19 mouse cellular contexts compared by ENCODE assay signal in the genomic region with DNA sequence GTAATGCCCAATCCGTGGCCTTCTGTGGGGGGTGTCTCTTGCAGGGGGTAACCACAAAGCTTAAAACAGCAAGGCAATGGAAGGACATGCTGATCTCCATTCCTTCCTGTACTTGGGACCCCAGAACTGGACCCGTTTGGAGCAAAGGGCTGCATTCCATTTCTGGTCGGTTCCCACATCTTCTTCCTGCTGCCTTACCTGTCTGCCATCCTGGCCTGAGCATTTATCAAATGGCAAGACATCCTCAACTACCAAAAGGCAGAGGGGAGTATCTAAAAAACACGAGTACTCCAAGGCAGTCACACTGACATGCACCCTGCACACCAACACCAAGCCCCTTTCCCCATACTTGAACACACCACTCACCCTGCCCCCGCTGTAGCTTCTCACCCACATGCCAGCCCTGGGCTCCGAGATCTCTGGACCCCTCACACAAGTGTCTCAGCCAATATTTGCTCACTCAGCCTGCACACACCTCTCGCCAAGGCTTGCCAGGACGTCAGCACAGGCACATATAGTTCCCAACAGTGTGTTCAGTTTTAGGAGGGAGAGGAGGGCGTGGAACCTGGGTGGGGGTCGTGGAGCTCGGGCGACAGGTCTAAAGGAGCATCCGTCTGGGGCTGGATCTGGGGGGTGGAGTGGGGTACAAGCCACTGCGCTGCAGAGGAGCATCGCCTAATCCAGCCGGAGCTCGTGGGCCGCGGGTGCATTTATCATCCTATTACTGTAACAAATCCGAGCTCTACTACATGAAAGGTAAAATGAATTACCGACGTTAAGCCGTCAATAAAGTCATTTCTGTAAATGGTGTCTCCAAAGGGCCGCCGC. TPM values are rescaled to one million over a fixed set of nuclear protein-coding genes. Genes with fewer than 3 reads are reported as not detected.
DNase-seq lines count a peak whose midpoint lies in the region; ATAC-seq and TF ChIP-seq lines count a peak whose summit lies in the region.
"Had no signal": no experiment of that assay in that cellular context is flagged by ENCODE, and none has a peak within 500 bp of the region (broad histone marks: within the 10 kb centered on the region; RNA-seq: fewer than 3 reads in every experiment).

No protein-coding gene starts in this region.

- H3K36me3 ChIP-seq in forebrain, embryonic 10.5 days (replicated peaks), result no peaks in the 10 kb centered on the region
- no peaks in the 10 kb centered on the region for H3K36me3 ChIP-seq in forebrain, postnatal 0 days (ENCODE audit: insufficient read depth)
- no peaks in the 10 kb centered on the region for H3K36me3 ChIP-seq in hindbrain, embryonic 10.5 days
- no peaks in the 10 kb centered on the region for H3K36me3 ChIP-seq in limb, embryonic 12.5 days
- no peaks in the 10 kb centered on the region for H3K36me3 ChIP-seq in midbrain, embryonic 16.5 days (ENCODE audit: control insufficient read depth, insufficient read depth, low read length)
- H3K36me3 ChIP-seq in intestine, embryonic 16.5 days (ENCODE audit: control insufficient read depth, insufficient read depth, low read length), result no peaks in the 10 kb centered on the region
- H3K36me3 ChIP-seq: liver, embryonic 15.5 days had no signal

- under 1% methylated on average over 25 of the region's 25 CpGs for WGBS in forebrain, embryonic 10.5 days
- WGBS in forebrain, postnatal 0 days, result 1% methylated on average over 25 of the region's 25 CpGs
- 1% methylated on average over 25 of the region's 25 CpGs for WGBS in hindbrain, embryonic 10.5 days
- 1% methylated on average over 25 of the region's 25 CpGs for WGBS in limb, embryonic 12.5 days
- 1% methylated on average over 25 of the region's 25 CpGs for WGBS in midbrain, embryonic 16.5 days
- WGBS in intestine, embryonic 16.5 days, result 2% methylated on average over 25 of the region's 25 CpGs

- peaks cover 42% of the 10 kb centered on the region for H3K4me1 ChIP-seq in forebrain, embryonic 10.5 days
- H3K4me1 ChIP-seq in forebrain, postnatal 0 days (ENCODE audit: insufficient read depth), result 0 out of 2 replicates have a peak, but pooled peaks cover 2% of the 10 kb centered on the region
- peaks cover 33% of the 10 kb centered on the region for H3K4me1 ChIP-seq in hindbrain, embryonic 10.5 days (replicated peaks)
- H3K4me1 ChIP-seq in limb, embryonic 12.5 days (replicated peaks), result peaks cover 24% of the 10 kb centered on the region; the same call in 1 of the 2 replicates
- H3K4me1 ChIP-seq in midbrain, embryonic 16.5 days (ENCODE audit: control insufficient read depth, insufficient read depth, low read length), result peaks cover 14% of the 10 kb centered on the region
- H3K4me1 ChIP-seq in intestine, embryonic 16.5 days (ENCODE audit: control insufficient read depth, insufficient read depth, low read length), result peaks cover 12% of the 10 kb centered on the region

- H3K27me3 ChIP-seq in forebrain, embryonic 10.5 days (ENCODE audit: poor library complexity, severe bottlenecking), result peaks cover 100% of the 10 kb centered on the region
- H3K27me3 ChIP-seq in forebrain, postnatal 0 days (ENCODE audit: insufficient read depth, low read length), result peaks cover 72% of the 10 kb centered on the region
- H3K27me3 ChIP-seq in hindbrain, embryonic 10.5 days (ENCODE audit: insufficient read depth, poor library complexity, severe bottlenecking), result peaks cover 100% of the 10 kb centered on the region
- H3K27me3 ChIP-seq in limb, embryonic 12.5 days, result peaks cover 98% of the 10 kb centered on the region
- H3K27me3 ChIP-seq in midbrain, embryonic 16.5 days (ENCODE audit: control insufficient read depth, insufficient read depth, low read depth, low read length), result peaks cover 39% of the 10 kb centered on the region
- H3K27me3 ChIP-seq in intestine, embryonic 16.5 days (replicated peaks; ENCODE audit: control insufficient read depth, insufficient read depth, low read length), result peaks cover 90% of the 10 kb centered on the region
- H3K27me3 ChIP-seq: CH12.LX had no signal

- no peak overlapping the region for H3K4me2 ChIP-seq in forebrain, postnatal 0 days (ENCODE audit: low read depth)
- 0 out of 2 replicates have a peak overlapping the region, but pooled peaks have one; percentile 8 for H3K4me2 ChIP-seq in limb, embryonic 12.5 days
- H3K4me2 ChIP-seq in midbrain, embryonic 16.5 days (ENCODE audit: low read length), result peak overlapping the region; percentile 71
- no peak overlapping the region for H3K4me2 ChIP-seq in intestine, embryonic 16.5 days (ENCODE audit: low read depth, low read length)
- H3K4me2 ChIP-seq: liver, embryonic 15.5 days had no signal

- no peak overlapping the region for H3K27ac ChIP-seq in forebrain, embryonic 10.5 days
- H3K27ac ChIP-seq in forebrain, postnatal 0 days (ENCODE audit: low read depth, low read length), result no peak overlapping the region
- H3K27ac ChIP-seq in hindbrain, embryonic 10.5 days, result peak overlapping the region; percentile 83
- no peak overlapping the region for H3K27ac ChIP-seq in limb, embryonic 12.5 days
- peak overlapping the region; percentile 52 for H3K27ac ChIP-seq in midbrain, embryonic 16.5 days (ENCODE audit: low read length)
- no peak overlapping the region for H3K27ac ChIP-seq in intestine, embryonic 16.5 days (ENCODE audit: low read length)
- H3K27ac ChIP-seq: liver, embryonic 15.5 days had no signal

- H3K9me3 ChIP-seq in forebrain, embryonic 10.5 days, result no peaks in the 10 kb centered on the region
- no peaks in the 10 kb centered on the region for H3K9me3 ChIP-seq in forebrain, postnatal 0 days (ENCODE audit: low read length)
- no peaks in the 10 kb centered on the region for H3K9me3 ChIP-seq in hindbrain, embryonic 10.5 days
- no peaks in the 10 kb centered on the region for H3K9me3 ChIP-seq in limb, embryonic 12.5 days
- no peaks in the 10 kb centered on the region for H3K9me3 ChIP-seq in midbrain, embryonic 16.5 days (replicated peaks; ENCODE audit: control insufficient read depth, low read length, poor library complexity, severe bottlenecking)
- no peaks in the 10 kb centered on the region for H3K9me3 ChIP-seq in intestine, embryonic 16.5 days (ENCODE audit: control insufficient read depth, low read length)
- H3K9me3 ChIP-seq: liver, embryonic 15.5 days had no signal

- peak; percentile 41 for DNase-seq in forebrain, embryonic 10.5 days (ENCODE audit: extremely low spot score, low spot score)
- DNase-seq in forebrain, postnatal 0 days, result no peak
- peak; percentile 53 for DNase-seq in hindbrain, embryonic 10.5 days (ENCODE audit: low spot score)
- DNase-seq in heart, adult 11 months, result no peak
- no peak for DNase-seq in thymus, postnatal 0 days (ENCODE audit: low spot score)
- DNase-seq: adrenal gland, adult 2 months; gastrocnemius, postnatal 14 days; kidney, adult 9 months; left cerebral cortex, postnatal 4 days; lung, postnatal 10 days had no signal

- no peak for TF ChIP-seq CTCF in forebrain, postnatal 0 days (IDR thresholded peaks at IDR 0.05; ENCODE audit: low read depth)

- ATAC-seq in forebrain, postnatal 0 days, result no peak
- no peak for ATAC-seq in limb, embryonic 12.5 days (ENCODE audit: insufficient number of reproducible peaks, insufficient read depth, low FRiP score, low TSS enrichment, low read depth)
- no peak for ATAC-seq in midbrain, embryonic 16.5 days
- no peak for ATAC-seq in intestine, embryonic 16.5 days
- ATAC-seq: inflammation-experienced regulatory T-cells, adult 6 months had no signal

- no peak overlapping the region for H3K4me3 ChIP-seq in forebrain, embryonic 10.5 days
- H3K4me3 ChIP-seq in forebrain, postnatal 0 days (ENCODE audit: low read depth, low read length), result no peak overlapping the region
- peak overlapping the region; percentile 66 for H3K4me3 ChIP-seq in hindbrain, embryonic 10.5 days
- H3K4me3 ChIP-seq in limb, embryonic 12.5 days (replicated peaks), result no peak overlapping the region
- H3K4me3 ChIP-seq in midbrain, embryonic 16.5 days (ENCODE audit: low read depth, low read length), result peak overlapping the region; percentile 19
- no peak overlapping the region for H3K4me3 ChIP-seq in intestine, embryonic 16.5 days (ENCODE audit: low read length)
- H3K4me3 ChIP-seq: liver, embryonic 15.5 days had no signal

- H3K9ac ChIP-seq in forebrain, postnatal 0 days, result no peak overlapping the region
- no peak overlapping the region for H3K9ac ChIP-seq in limb, embryonic 12.5 days (replicated peaks)
- H3K9ac ChIP-seq in midbrain, embryonic 16.5 days (ENCODE audit: low read depth, low read length), result peak overlapping the region; percentile 27; the same call in 1 of the 2 replicates
- no peak overlapping the region for H3K9ac ChIP-seq in intestine, embryonic 16.5 days (ENCODE audit: low read depth, low read length)
- H3K9ac ChIP-seq: liver, embryonic 15.5 days had no signal

RNA-seq across cellular contexts. Expression of gene En1, which starts 2.7 kb away (rescaled TPM):
- 0.10 TPM in 2 replicates for polyA plus RNA-seq in forebrain, embryonic 10.5 days (2016; fragmentation: Nextera tagmentation; extraction: Ambion mirVana)
- 0.29 and 0.92 TPM in 2 replicates for total RNA-seq in forebrain, postnatal 0 days (2014; rRNA removed)
- polyA plus RNA-seq in forebrain, postnatal 0 days (2015; fragmentation: Nextera tagmentation; extraction: Ambion mirVana), result 0.05 and 0.18 TPM in 2 replicates
- polyA plus RNA-seq in hindbrain, embryonic 10.5 days (2016; fragmentation: Nextera tagmentation; extraction: Ambion mirVana), result 3.5 and 3.8 TPM in 2 replicates
- 1.8 TPM in 2 replicates for polyA plus RNA-seq in limb, embryonic 12.5 days (2016; fragmentation: Nextera tagmentation; extraction: Ambion mirVana)
- polyA plus RNA-seq in midbrain, embryonic 16.5 days (2015; fragmentation: Nextera tagmentation; extraction: Ambion mirVana), result 5.9 and 7.6 TPM in 2 replicates
- polyA plus RNA-seq in intestine, embryonic 16.5 days (2015; fragmentation: Nextera tagmentation; extraction: Ambion mirVana), result not detected in 2 replicates
- polyA plus RNA-seq in thymus, postnatal 0 days (2015; fragmentation: Nextera tagmentation; extraction: Ambion mirVana), result 0.05 TPM in 1 of 2 replicates, not detected in the other
- total RNA-seq: adrenal gland, adult 2 months; CH12.LX; heart, adult 8-10 months; megakaryocyte-erythroid progenitor cell, adult 5-6 weeks had no signal
- polyA plus RNA-seq: heart, postnatal 0 days; inflammation-experienced regulatory T-cells, adult 6 months; liver, embryonic 15.5 days had no signal

Comparison
In these comparisons a context has a peak if more than half of its experiments do, and no peak if none do; other contexts are left out.
1. DNase-seq: peak in forebrain, embryonic 10.5 days (single experiment) and hindbrain, embryonic 10.5 days (single experiment); none in forebrain, postnatal 0 days (single experiment), heart, adult 11 months (single experiment) and thymus, postnatal 0 days (single experiment).
2. H3K27ac ChIP-seq: peak in hindbrain, embryonic 10.5 days (single experiment) and midbrain, embryonic 16.5 days (single experiment); none in forebrain, embryonic 10.5 days (single experiment), forebrain, postnatal 0 days (single experiment), limb, embryonic 12.5 days (single experiment) and intestine, embryonic 16.5 days (single experiment).
3. H3K4me3 ChIP-seq: peak in hindbrain, embryonic 10.5 days (single experiment) and midbrain, embryonic 16.5 days (single experiment); none in forebrain, embryonic 10.5 days (single experiment), forebrain, postnatal 0 days (single experiment), limb, embryonic 12.5 days (single experiment) and intestine, embryonic 16.5 days (single experiment).
4. H3K4me2 ChIP-seq: peak in limb, embryonic 12.5 days (single experiment) and midbrain, embryonic 16.5 days (single experiment); none in forebrain, postnatal 0 days (single experiment) and intestine, embryonic 16.5 days (single experiment).